Mouse (Mus musculus) adrenal gland, adult 2 months (tissue): ENCODE results near the gene Crot. TPM values are rescaled to one million over a fixed set of nuclear protein-coding genes. Genes with fewer than 3 reads are reported as not detected.

Source experiments
- polyA plus RNA-seq: library from polyadenylated mRNA; depleted of rRNA; stranded (reverse); fragments of >200 nt; gene quantifications from 2 replicates; pipeline ENCODE4 v1.2.3, GENCODE M21; 2012; rRNA removed
- total RNA-seq, 2 experiments: library from RNA; stranded (reverse); gene quantifications; 2 replicates each; pipeline ENCODE4 v1.2.3; 2021

The Crot gene
- total and polyA plus RNA-seq, 3 experiments: 3.7 to 37.5 (median 33.2) TPM

Other genes starting within 250 kb of the Crot start
- 1,000 to 10,000 TPM; 1,584 to 2,611 TPM for gene Abcb1b, start 199.2 kb downstream of the Crot start, total RNA-seq
- 172 and 197 TPM in 2 replicates for gene Abcb1b, start 199.2 kb downstream of the Crot start, polyA plus RNA-seq
- 1 to 10 TPM; 3.1 to 4.0 TPM for gene Abcb4, start 103.6 kb downstream of the Crot start, total RNA-seq
- gene Abcb4, start 103.6 kb downstream of the Crot start, polyA plus RNA-seq: 0.08 and 0.12 TPM in 2 replicates
- 10 to 100 TPM; 27.0 to 53.8 TPM for gene Tmem243, start 103.3 kb upstream of the Crot start, total RNA-seq
- gene Tmem243, start 103.3 kb upstream of the Crot start, polyA plus RNA-seq: 19.6 and 22.5 TPM in 2 replicates
- gene Dmtf1, start 164.5 kb upstream of the Crot start, total RNA-seq: 10 to 100 TPM; 25.7 to 31.9 TPM
- 3.1 and 3.3 TPM in 2 replicates for gene Dmtf1, start 164.5 kb upstream of the Crot start, polyA plus RNA-seq